Mouse (Mus musculus) layer of hippocampus, adult 18-20 months (tissue): ENCODE data around the gene Col5a3. TPM values are rescaled to one million over a fixed set of nuclear protein-coding genes. Genes with fewer than 3 reads are reported as not detected.

Source experiments
- DNase-seq, 2 experiments: peaks; one replicate each; pipeline ENCODE4 v3.0.0; 2022; ENCODE audit warnings: low spot score in 2 of 2
- total RNA-seq, 2 experiments: library from RNA; stranded (reverse); gene quantifications; 2 replicates each; pipeline ENCODE4 v1.2.3; 2021

The Col5a3 gene
- total RNA-seq, 2 experiments from 2014 or later = 1.7 to 2.0 TPM

GRCm38 (mm10) chr9:20805706-20806105 lies 9.2 kb downstream of the Col5a3 start:
- no peak for DNase-seq

GRCm38 (mm10) chr9:20805159-20805495 lies 9.7 kb downstream of the Col5a3 start:
- DNase-seq = no peak

DNA sequence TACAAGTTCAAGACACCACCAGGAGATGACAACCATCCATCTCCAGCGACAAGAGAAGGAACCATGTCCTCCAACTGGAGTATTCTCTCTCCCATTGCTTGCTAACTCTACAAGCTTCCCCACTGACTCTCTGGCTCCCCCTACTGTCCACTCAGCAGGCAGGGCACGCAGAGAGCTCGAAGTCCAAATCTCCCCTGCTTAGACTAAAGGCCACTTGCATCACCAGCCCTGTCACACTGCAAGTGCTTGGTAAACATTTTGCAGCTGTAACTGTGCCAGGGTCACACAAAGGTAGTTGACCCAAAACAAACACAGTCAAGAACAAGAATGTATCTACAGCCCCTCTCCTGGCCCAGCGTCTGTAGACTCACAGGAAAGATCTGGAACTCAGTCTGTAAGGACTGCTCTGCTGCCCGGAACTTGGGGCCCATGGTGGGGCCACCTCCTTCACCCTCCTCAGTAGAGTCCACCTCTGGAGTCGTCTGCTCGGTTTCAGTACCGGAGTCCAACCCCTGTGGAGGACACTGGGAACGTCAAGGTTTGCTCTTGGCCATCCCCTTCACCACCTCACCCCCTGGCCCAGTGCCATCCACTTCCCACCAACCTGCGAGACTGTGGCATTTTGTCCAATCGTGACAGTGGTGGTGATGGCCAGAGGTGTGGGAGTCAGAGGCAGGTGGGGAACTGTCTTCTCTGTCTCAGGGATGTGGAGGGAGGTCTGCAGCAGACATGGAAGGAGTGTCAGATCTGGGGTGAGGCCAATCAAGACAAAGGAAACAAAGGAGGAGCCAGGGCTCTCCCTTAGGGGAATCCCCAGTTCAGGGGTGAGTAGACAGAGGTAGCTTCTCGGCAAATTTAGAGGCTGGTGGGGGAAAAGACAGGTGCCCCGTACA lies 10.4 kb downstream of the Col5a3 start:
- DNase-seq = peak; percentile 39 to 67

GRCm38 (mm10) chr9:20794108-20794806 lies 20.6 kb downstream of the Col5a3 start:
- peak; percentile 29 to 67 for DNase-seq

DNA sequence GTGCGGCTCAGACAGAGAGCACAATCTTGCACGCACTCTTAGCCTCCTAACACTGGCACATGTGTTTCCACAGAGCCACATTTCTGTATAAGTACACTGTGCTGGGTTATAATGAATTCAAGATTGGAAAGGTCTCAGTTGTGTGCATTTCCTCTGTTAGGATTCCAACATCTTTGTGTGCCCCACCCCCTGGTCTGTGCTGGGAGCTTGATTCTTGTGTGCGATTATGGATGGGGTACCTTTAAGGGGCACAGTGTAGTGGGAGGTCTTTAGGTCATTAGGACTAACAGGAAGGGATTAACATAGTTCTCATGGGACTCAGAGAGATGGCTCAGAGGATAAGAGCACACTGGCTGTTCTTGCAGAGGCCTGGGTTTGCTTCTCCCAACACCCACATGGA lies 24.5 kb downstream of the Col5a3 start:
- no peak for DNase-seq

GRCm38 (mm10) chr9:20789651-20790050 lies 25.2 kb downstream of the Col5a3 start:
- no peak for DNase-seq

DNA sequence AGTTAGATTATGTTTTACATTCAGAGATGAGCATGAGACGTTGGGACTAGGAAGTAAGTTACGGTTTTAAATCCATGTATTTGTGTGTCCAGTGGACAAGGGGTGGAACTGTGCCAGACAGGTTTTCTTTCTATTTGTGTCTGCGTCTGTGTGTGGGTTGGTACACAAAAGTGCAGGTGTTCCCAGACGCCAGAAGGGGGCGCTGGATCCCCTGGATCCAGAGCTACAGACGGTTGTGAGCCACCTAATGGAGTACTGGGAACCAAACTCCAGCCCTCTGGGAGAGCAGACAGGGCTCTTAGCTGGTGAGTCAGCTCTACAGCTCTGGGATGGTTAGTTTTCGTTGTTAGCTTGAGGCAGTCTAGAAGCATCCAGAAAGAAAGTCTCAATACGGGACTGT lies 26.9 kb downstream of the Col5a3 start:
- DNase-seq = no peak

DNA sequence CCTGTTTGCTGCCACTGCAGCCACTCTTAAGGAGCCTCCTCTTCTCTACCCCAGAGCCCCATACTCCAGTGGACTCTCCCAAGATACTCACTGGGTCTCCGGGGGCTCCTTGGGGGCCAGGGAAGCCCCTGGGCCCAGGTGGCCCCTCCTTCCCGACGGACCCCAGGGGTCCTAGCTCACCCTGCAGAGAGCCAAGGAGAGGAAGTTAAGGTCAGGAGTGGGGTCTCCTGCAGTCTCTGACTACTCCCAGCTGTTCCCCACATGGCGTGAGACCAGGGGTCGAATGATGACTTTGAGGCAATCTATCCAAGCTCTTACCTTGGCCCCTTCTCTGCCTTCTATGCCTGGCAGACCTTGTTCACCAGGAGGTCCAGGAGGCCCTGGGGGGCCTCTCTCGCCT lies 29.8 kb downstream of the Col5a3 start:
- DNase-seq = no peak

DNA sequence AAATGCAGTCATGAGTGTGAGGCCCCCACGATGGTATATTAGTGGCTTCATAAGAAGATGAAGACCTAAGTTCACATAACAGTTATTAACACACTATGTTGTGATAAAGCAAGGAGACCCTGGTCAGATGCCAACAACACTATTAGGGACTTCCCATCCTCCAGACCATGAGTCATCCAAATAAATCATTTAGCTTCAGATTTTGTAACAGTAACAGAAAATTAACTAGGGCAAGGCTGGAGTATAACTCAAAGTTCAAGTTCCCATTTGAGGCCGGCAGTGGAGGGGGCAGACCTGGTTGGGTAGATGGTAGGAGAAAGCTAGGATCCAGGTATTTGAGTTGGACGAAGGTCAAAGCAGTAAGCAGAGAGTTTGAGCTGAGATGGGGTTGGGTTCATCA lies 33.6 kb downstream of the Col5a3 start:
- no peak for DNase-seq

DNA sequence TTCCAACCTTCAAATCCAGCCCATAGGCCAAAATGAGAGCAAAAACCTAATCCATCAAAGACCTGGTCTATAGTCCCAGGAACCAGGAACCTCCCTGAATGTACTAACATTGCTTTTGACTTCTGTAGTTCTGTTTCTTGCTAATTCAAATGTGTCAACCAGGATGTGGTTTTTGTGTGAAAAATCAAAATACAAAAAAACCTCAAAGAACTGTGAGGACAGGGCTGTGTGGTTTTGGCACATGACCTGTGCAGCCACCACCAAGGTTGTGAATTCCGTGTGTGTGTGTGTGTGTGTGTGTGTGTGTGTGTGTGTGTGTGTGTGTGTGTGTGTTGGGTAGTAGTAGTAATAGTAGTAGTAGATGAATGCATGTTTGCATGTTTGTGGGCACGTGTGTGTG lies 49.6 kb downstream of the Col5a3 start:
- no peak for DNase-seq

GRCm38 (mm10) chr9:20763099-20763498 lies 51.8 kb downstream of the Col5a3 start:
- peak in 1 of 2 experiments; percentile 41 for DNase-seq

- no peak for DNase-seq
Measured at GRCm38 (mm10) chr9:20762197-20762961, 52.5 kb downstream of the Col5a3 start.

- no peak for DNase-seq
Measured at GRCm38 (mm10) chr9:20761388-20761787, 53.5 kb downstream of the Col5a3 start.

GRCm38 (mm10) chr9:20760813-20761212 lies 54.1 kb downstream of the Col5a3 start:
- no peak for DNase-seq

GRCm38 (mm10) chr9:20758896-20759295 lies 56.0 kb downstream of the Col5a3 start:
- DNase-seq = no peak

DNA sequence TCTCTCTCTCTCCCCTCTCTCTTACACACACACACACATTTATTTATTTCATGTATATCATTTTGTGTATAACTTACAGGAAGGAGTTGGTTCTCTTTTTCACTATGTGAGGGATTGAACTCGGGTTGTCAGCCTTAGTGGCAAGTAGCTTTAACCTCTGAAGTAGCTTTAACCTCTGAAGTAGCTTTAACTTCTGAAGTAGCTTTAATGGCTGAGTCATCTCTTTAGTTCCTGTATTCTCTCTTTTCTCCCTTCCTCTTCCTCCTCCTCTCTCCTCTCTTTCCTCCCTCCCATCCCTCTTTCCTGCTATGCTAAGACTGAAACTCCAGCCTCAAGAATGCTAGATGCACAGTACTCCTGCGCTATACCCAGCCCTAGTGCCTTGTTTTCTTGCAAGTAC lies 56.6 kb downstream of the Col5a3 start:
- no peak for DNase-seq

GRCm38 (mm10) chr9:20757087-20757955 lies 57.5 kb downstream of the Col5a3 start:
- peak in 1 of 2 experiments; percentile 63 for DNase-seq

DNA sequence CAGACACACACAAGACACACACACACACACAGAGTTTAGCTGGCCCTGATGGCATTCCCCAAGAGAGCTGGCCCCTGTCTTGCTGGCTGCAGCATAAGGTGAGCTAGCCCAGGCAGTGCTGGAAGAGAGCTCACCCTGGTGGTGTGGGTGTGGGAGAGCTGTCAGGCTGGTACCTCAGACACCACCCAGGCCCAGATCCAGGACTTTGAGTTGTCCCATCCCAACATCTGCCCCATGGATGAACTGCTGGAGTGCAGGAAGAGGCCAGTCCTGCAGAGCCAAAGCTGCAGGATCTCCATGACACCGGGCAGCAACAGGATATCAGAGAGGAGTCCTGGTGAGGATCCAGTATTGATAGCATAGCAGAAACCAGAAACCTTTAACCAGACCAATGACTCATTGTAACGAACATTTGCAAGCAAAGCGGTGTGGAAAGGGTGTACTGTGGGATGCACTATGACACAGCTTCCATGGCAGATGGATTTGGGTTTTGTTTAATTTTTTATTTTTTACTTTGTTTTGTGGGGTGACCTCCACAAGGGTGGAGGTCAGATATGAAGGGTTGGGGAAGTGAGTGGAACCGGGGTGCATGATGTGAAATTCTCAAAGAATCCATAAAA lies 58.7 kb downstream of the Col5a3 start:
- DNase-seq = no peak

- no peak for DNase-seq
Measured at GRCm38 (mm10) chr9:20754335-20754734, 60.5 kb downstream of the Col5a3 start.

DNA sequence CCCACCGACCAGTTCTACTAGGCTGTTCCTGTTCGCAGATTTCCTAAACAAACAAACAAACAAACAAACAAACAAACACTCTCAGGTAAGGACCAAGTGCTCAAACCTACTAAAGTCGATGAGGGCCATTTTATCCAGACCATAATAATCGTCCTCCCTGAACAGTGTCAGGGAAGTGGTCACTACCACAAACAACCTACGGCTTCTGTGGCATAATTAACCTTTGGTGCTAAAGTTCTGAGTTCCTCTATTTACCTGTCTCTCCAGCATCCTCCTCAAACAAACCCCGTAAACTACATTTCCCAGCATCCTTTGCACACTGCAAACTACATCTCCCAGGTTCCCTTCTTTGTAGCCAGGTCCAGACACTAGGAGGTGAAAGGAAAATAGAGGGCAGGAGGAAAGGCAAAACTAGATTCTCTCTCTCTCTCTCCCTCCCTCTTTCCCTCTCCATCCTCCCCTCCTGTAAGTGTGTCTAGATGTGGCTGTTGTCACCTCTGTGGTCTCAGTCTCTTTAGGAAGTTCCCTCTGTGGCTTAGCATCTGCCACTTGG lies 63.3 kb downstream of the Col5a3 start:
- DNase-seq = peak in 1 of 2 experiments; percentile 25
